Mouse (Mus musculus): Measurements from ENCODE around the gene Rapgef1.

DNA sequence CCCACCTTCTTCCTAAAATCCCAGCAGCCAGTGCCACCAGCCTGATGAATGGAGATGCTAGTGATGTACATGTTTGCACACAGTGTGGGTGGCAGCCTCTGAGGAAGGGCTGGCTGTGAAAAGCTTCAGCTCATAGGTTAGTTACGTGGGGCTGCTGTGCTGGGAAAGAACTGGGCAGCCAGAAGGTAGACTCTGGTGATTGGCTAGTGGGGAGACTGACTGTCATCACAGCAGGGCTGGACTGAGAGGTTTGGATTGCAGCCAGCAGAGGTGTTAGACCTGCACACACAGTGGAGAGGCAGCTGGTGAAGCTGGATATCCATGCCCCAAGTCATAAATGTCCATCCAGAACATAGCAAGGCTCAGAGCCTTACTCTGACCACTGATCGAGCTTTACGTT is 27.1 kb downstream of the Rapgef1 start:
- TF ChIP-seq POLR2A (IDR thresholded peaks at IDR 0.05; ENCODE audit: borderline replicate concordance, control insufficient read depth, low read depth, low read length) (no peak), CTCF (IDR thresholded peaks at IDR 0.05; ENCODE audit: control insufficient read depth, insufficient read depth, low read length) (no peak)
